Mouse (Mus musculus): ENCODE data around the gene 6430571L13Rik. TPM values are rescaled to one million over a fixed set of nuclear protein-coding genes. Genes with fewer than 3 reads are reported as not detected.
"Not testable (repeated sequence)": the region's sequence is repeated elsewhere in the genome, so short reads cannot be mapped to it uniquely, and the experiment has no call there.

6430571L13Rik gene
- polyA plus RNA-seq, 1 experiment from 2014 or later: 0.90 TPM

GRCm38 (mm10) chr9:107304383-107304782, 36.0 kb upstream of the 6430571L13Rik start:
- no peak for ATAC-seq (ENCODE audit: insufficient read depth, low FRiP score)
- H3K4me2 ChIP-seq (ENCODE audit: low read depth, low read length): no peak overlapping the region
- no peak overlapping the region for H3K9ac ChIP-seq (ENCODE audit: low read length)
- no peak overlapping the region for H3K27ac ChIP-seq (ENCODE audit: low read length)
- peaks cover 10% of the 10 kb centered on the region; the same call in 1 of the 2 replicates for H3K36me3 ChIP-seq (ENCODE audit: control insufficient read depth, insufficient read depth, low read length)
- H3K27me3 ChIP-seq (ENCODE audit: control insufficient read depth, insufficient read depth, low read length): no peaks in the 10 kb centered on the region
- no peak overlapping the region for H3K4me3 ChIP-seq (replicated peaks; ENCODE audit: low read length)
- H3K9me3 ChIP-seq (replicated peaks; ENCODE audit: control insufficient read depth, low read length): no peaks in the 10 kb centered on the region
- 75% methylated on average over 3 of the region's 3 CpGs for WGBS
- peaks cover 41% of the 10 kb centered on the region for H3K4me1 ChIP-seq (ENCODE audit: control insufficient read depth, insufficient read depth, low read length)

- no peak overlapping the region for H3K4me2 ChIP-seq (ENCODE audit: low read depth, low read length)
- peaks cover 10% of the 10 kb centered on the region; the same call in 1 of the 2 replicates for H3K36me3 ChIP-seq (ENCODE audit: control insufficient read depth, insufficient read depth, low read length)
- ATAC-seq (ENCODE audit: insufficient read depth, low FRiP score): no peak
- no peak overlapping the region for H3K4me3 ChIP-seq (replicated peaks; ENCODE audit: low read length)
- WGBS: 79% methylated on average over 4 of the region's 4 CpGs
- peak overlapping the region; percentile 55; the same call in 1 of the 2 replicates for H3K9ac ChIP-seq (ENCODE audit: low read length)
- no peaks in the 10 kb centered on the region for H3K27me3 ChIP-seq (ENCODE audit: control insufficient read depth, insufficient read depth, low read length)
- peak overlapping the region; percentile 93 for H3K27ac ChIP-seq (ENCODE audit: low read length)
- peaks cover 36% of the 10 kb centered on the region for H3K4me1 ChIP-seq (ENCODE audit: control insufficient read depth, insufficient read depth, low read length)
- H3K9me3 ChIP-seq (replicated peaks; ENCODE audit: control insufficient read depth, low read length): no peaks in the 10 kb centered on the region
Observed at GRCm38 (mm10) chr9:107305012-107305411, 35.4 kb upstream of the 6430571L13Rik start.

- Histone ChIP-seq H3K9ac (ENCODE audit: low read length) (peak overlapping the region; percentile 55), H3K27me3 (ENCODE audit: control insufficient read depth, insufficient read depth, low read length) (no peaks in the 10 kb centered on the region), H3K4me2 (ENCODE audit: low read depth, low read length) (peak overlapping the region; percentile 29; the same call in 1 of the 2 replicates), H3K27ac (ENCODE audit: low read length) (peak overlapping the region; percentile 93), H3K4me3 (replicated peaks; ENCODE audit: low read length) (no peak overlapping the region), H3K36me3 (ENCODE audit: control insufficient read depth, insufficient read depth, low read length) (peaks cover 8% of the 10 kb centered on the region; the same call in 1 of the 2 replicates), H3K4me1 (ENCODE audit: control insufficient read depth, insufficient read depth, low read length) (peaks cover 35% of the 10 kb centered on the region), H3K9me3 (replicated peaks; ENCODE audit: control insufficient read depth, low read length) (no peaks in the 10 kb centered on the region)
- ATAC-seq (ENCODE audit: insufficient read depth, low FRiP score): peak; percentile 73
- 48% methylated on average over 13 of the region's 13 CpGs for WGBS
Observed at GRCm38 (mm10) chr9:107305601-107306542, 34.5 kb upstream of the 6430571L13Rik start.

GRCm38 (mm10) chr9:107306673-107307072, 33.7 kb upstream of the 6430571L13Rik start:
- peak overlapping the region; percentile 93; the same call in 1 of the 2 replicates for H3K27ac ChIP-seq (ENCODE audit: low read length)
- WGBS: 84% methylated on average over 1 of the region's 1 CpGs

GRCm38 (mm10) chr9:107307099-107307872, 33.1 kb upstream of the 6430571L13Rik start:
- Histone ChIP-seq H3K36me3 (ENCODE audit: control insufficient read depth, insufficient read depth, low read length) (no peaks in the 10 kb centered on the region), H3K27me3 (ENCODE audit: control insufficient read depth, insufficient read depth, low read length) (no peaks in the 10 kb centered on the region), H3K9me3 (replicated peaks; ENCODE audit: control insufficient read depth, low read length) (no peaks in the 10 kb centered on the region), H3K9ac (ENCODE audit: low read length) (peak overlapping the region; percentile 24), H3K4me2 (ENCODE audit: low read depth, low read length) (0 out of 2 replicates have a peak overlapping the region, but pooled peaks have one; percentile 7), H3K4me1 (ENCODE audit: control insufficient read depth, insufficient read depth, low read length) (peaks cover 35% of the 10 kb centered on the region), H3K27ac (ENCODE audit: low read length) (peak overlapping the region; percentile 83), H3K4me3 (replicated peaks; ENCODE audit: low read length) (no peak overlapping the region)
- 64% methylated on average over 11 of the region's 11 CpGs for WGBS
- peak; percentile 2; the same call in 1 of the 2 replicates for ATAC-seq (ENCODE audit: insufficient read depth, low FRiP score)

More at GRCm38 (mm10) chr9:107306673-107307072, 33.7 kb upstream of the 6430571L13Rik start:
- not testable (repeated sequence) for H3K9ac ChIP-seq (ENCODE audit: low read length); H3K9me3 ChIP-seq (replicated peaks; ENCODE audit: control insufficient read depth, low read length); H3K4me3 ChIP-seq (replicated peaks; ENCODE audit: low read length); H3K27me3 ChIP-seq (ENCODE audit: control insufficient read depth, insufficient read depth, low read length); H3K36me3 ChIP-seq (ENCODE audit: control insufficient read depth, insufficient read depth, low read length); ATAC-seq (ENCODE audit: insufficient read depth, low FRiP score); H3K4me2 ChIP-seq (ENCODE audit: low read depth, low read length)
- H3K4me1 ChIP-seq (ENCODE audit: control insufficient read depth, insufficient read depth, low read length): peaks cover 35% of the 10 kb centered on the region

- 34% methylated on average over 12 of the region's 12 CpGs for WGBS
- Histone ChIP-seq H3K27me3 (ENCODE audit: control insufficient read depth, insufficient read depth, low read length) (no peaks in the 10 kb centered on the region), H3K4me1 (ENCODE audit: control insufficient read depth, insufficient read depth, low read length) (peaks cover 37% of the 10 kb centered on the region), H3K4me2 (ENCODE audit: low read depth, low read length) (0 out of 2 replicates have a peak overlapping the region, but pooled peaks have one; percentile 7), H3K9me3 (replicated peaks; ENCODE audit: control insufficient read depth, low read length) (no peaks in the 10 kb centered on the region), H3K9ac (ENCODE audit: low read length) (peak overlapping the region; percentile 24), H3K27ac (ENCODE audit: low read length) (peak overlapping the region; percentile 83), H3K36me3 (ENCODE audit: control insufficient read depth, insufficient read depth, low read length) (no peaks in the 10 kb centered on the region), H3K4me3 (replicated peaks; ENCODE audit: low read length) (no peak overlapping the region)
- peak; percentile 80; the same call in 1 of the 2 replicates for ATAC-seq (ENCODE audit: insufficient read depth, low FRiP score)
Observed at GRCm38 (mm10) chr9:107307886-107308285, 32.5 kb upstream of the 6430571L13Rik start.

GRCm38 (mm10) chr9:107308346-107309000, 31.9 kb upstream of the 6430571L13Rik start:
- Histone ChIP-seq H3K27me3 (ENCODE audit: control insufficient read depth, insufficient read depth, low read length) (no peaks in the 10 kb centered on the region), H3K4me1 (ENCODE audit: control insufficient read depth, insufficient read depth, low read length) (peaks cover 42% of the 10 kb centered on the region), H3K4me3 (replicated peaks; ENCODE audit: low read length) (no peak overlapping the region), H3K9me3 (replicated peaks; ENCODE audit: control insufficient read depth, low read length) (no peaks in the 10 kb centered on the region), H3K27ac (ENCODE audit: low read length) (peak overlapping the region; percentile 83), H3K36me3 (ENCODE audit: control insufficient read depth, insufficient read depth, low read length) (no peaks in the 10 kb centered on the region), H3K4me2 (ENCODE audit: low read depth, low read length) (no peak overlapping the region), H3K9ac (ENCODE audit: low read length) (peak overlapping the region; percentile 24)
- 80% methylated on average over 9 of the region's 9 CpGs for WGBS
- ATAC-seq (ENCODE audit: insufficient read depth, low FRiP score): no peak

GRCm38 (mm10) chr9:107309171-107309570, 31.2 kb upstream of the 6430571L13Rik start:
- no peak overlapping the region for H3K4me3 ChIP-seq (replicated peaks; ENCODE audit: low read length)

More at GRCm38 (mm10) chr9:107309171-107309570, 31.2 kb upstream of the 6430571L13Rik start:
- Histone ChIP-seq H3K9me3 (replicated peaks; ENCODE audit: control insufficient read depth, low read length) (no peaks in the 10 kb centered on the region), H3K27me3 (ENCODE audit: control insufficient read depth, insufficient read depth, low read length) (no peaks in the 10 kb centered on the region), H3K4me1 (ENCODE audit: control insufficient read depth, insufficient read depth, low read length) (peaks cover 44% of the 10 kb centered on the region), H3K9ac (ENCODE audit: low read length) (no peak overlapping the region), H3K4me2 (ENCODE audit: low read depth, low read length) (no peak overlapping the region), H3K36me3 (ENCODE audit: control insufficient read depth, insufficient read depth, low read length) (no peaks in the 10 kb centered on the region), H3K27ac (ENCODE audit: low read length) (no peak overlapping the region)
- no peak for ATAC-seq (ENCODE audit: insufficient read depth, low FRiP score)
- WGBS: 60% methylated on average over 9 of the region's 9 CpGs

Measured in stomach, embryonic 16.5 days (tissue).